ENCODE assay signal across 13 mouse cellular contexts in genomic region chr6:89393820-89394219, GRCm38 (mm10).
"Had no signal": no experiment of that assay in that cellular context is flagged by ENCODE, and none has a peak within 500 bp of the region (broad histone marks: within the 10 kb centered on the region; RNA-seq: fewer than 3 reads in every experiment).

No protein-coding gene starts in this region.

- ATAC-seq: midbrain, embryonic 16.5 days had no signal

- DNase-seq: lung, adult 18-20 months; lung, embryonic 14.5 days; lung, postnatal 10 days; lung, postnatal 4 days; midbrain, embryonic 14.5 days; retina, postnatal 1 day; right cerebral cortex, postnatal 25 days; right cerebral cortex, postnatal 4 days; spleen, adult 18-20 months; thymus, adult 18-20 months; thymus, postnatal 14 days; thymus, postnatal 36 days had no signal
